Mouse (Mus musculus) intestine, embryonic 14.5 days (tissue): ENCODE measurements at regions not wholly inside any gene's neighbourhood (a gene's known extent, or its start where the extent isn't known, plus 50 kb on each side); places are given as distances from the start of the nearest gene placed in this dataset.

Source experiments
- ATAC-seq: fragments of 200-750 bp; cut with Nextera tagmentation; replicated peaks from 2 replicates; pipeline ENCODE4 v1.8.0; 2017; ENCODE audit warnings: low read depth, moderate number of reproducible peaks, moderate TSS enrichment, moderate library complexity; ENCODE audit not compliant: low FRiP score, low TSS enrichment
- DNase-seq: peaks from one replicate; pipeline ENCODE4 v3.0.0-alpha.2; 2018; ENCODE audit warnings: low spot score
- H3K27ac ChIP-seq: fragments of 300-500 bp; sonication (generic); 2 replicates; pipeline ENCODE4 v1.5.1; 2014; ENCODE audit warnings: low read depth, mild to moderate bottlenecking, control low read depth
- H3K27me3 ChIP-seq: fragments of 300-500 bp; sonication (generic); replicated peaks from 2 replicates; pipeline ENCODE4 v1.6.1; 2014; ENCODE audit warnings: low read length, control low read depth; ENCODE audit not compliant: control insufficient read depth, insufficient read depth
- H3K36me3 ChIP-seq: fragments of 300-500 bp; sonication (generic); 2 replicates; pipeline ENCODE4 v1.6.1; 2014; ENCODE audit warnings: low read length, control low read depth; ENCODE audit not compliant: control insufficient read depth, insufficient read depth
- H3K4me1 ChIP-seq: fragments of 300-500 bp; sonication (generic); replicated peaks from 2 replicates; pipeline ENCODE4 v1.6.1; 2014; ENCODE audit warnings: low read length, control low read depth, mixed read lengths; ENCODE audit not compliant: control insufficient read depth, insufficient read depth
- H3K4me2 ChIP-seq: fragments of 300-500 bp; sonication (generic); 2 replicates; pipeline ENCODE4 v1.6.1; 2014; ENCODE audit warnings: low read length
- H3K4me3 ChIP-seq: fragments of 300-500 bp; sonication (generic); 2 replicates; pipeline ENCODE4 v1.5.1; 2014; ENCODE audit warnings: low read depth, low read length, control low read depth, mixed read lengths
- H3K9ac ChIP-seq: fragments of 300-500 bp; sonication (generic); 2 replicates; pipeline ENCODE4 v1.6.1; 2014; ENCODE audit warnings: mild to moderate bottlenecking, low read length
- H3K9me3 ChIP-seq: fragments of 300-500 bp; sonication (generic); 2 replicates; pipeline ENCODE4 v1.6.1; 2016; ENCODE audit warnings: low read length, control low read depth; ENCODE audit not compliant: control insufficient read depth
- WGBS: fragments of 180-500 bp; shearing (Covaris S2); extraction: QIAGEN DNeasy Blood & Tissue Kit; methylation state at CpG from one replicate; pipeline ENCODE4 v1.1.7; 2014; 5-methylcytosine and 5-hydroxymethylcytosine counted together

DNA sequence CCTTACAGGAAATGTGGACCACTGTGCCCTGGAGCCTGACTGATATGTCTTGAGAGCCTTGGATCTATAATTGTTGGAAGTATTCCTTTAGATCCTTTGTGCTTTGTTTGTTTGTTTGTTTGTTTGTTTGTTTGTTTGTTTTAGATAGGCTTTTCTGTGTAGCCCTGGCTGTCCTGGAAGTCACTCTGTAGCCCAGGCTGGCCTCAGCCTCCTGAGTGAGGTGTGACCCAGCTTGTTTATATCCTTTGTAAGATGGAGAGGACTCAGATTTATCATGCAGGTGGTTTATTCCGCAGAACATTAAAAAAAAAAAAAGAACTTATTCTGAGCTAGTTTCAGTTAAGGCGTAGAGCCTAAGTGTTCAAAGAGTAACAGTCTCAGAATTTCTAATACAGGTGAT lies 104.1 kb upstream of the Zfp648 start:
- Histone ChIP-seq H3K36me3 (no peaks in the 10 kb centered on the region), H3K4me3 (no peak overlapping the region), H3K27me3 (no peaks in the 10 kb centered on the region), H3K9ac (no peak overlapping the region), H3K4me2 (no peak overlapping the region), H3K27ac (no peak overlapping the region), H3K4me1 (no peaks in the 10 kb centered on the region), H3K9me3 (no peaks in the 10 kb centered on the region)
- ATAC-seq (no peak), DNase-seq (no peak)
- WGBS: 94% methylated on average over 2 of the region's 2 CpGs

DNA sequence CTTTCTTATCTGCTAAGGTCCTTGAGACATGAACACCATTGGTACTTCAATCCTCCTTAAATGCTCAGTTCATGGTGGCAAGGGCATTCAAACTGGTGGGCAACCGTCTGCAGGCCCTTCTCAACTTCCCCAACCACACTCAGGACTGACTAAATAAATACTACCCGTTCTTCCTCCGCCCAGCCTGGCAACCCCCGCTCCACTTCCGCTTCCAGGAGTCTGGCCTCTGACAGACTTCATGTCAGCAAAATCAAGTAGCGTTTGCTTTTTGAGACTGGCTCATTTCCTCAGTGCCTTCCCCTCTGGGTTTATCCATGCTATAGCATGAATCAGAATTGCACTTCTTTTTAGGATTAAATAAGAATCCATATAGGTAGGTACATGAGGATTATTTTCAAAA lies 103.3 kb upstream of the Zfp648 start:
- Histone ChIP-seq H3K9me3 (no peaks in the 10 kb centered on the region), H3K27ac (no peak overlapping the region), H3K4me1 (no peaks in the 10 kb centered on the region), H3K36me3 (no peaks in the 10 kb centered on the region), H3K27me3 (no peaks in the 10 kb centered on the region), H3K4me3 (no peak overlapping the region), H3K9ac (no peak overlapping the region), H3K4me2 (no peak overlapping the region)
- 29% methylated on average over 6 of the region's 6 CpGs for WGBS
- ATAC-seq (no peak), DNase-seq (peak; percentile 43)

DNA sequence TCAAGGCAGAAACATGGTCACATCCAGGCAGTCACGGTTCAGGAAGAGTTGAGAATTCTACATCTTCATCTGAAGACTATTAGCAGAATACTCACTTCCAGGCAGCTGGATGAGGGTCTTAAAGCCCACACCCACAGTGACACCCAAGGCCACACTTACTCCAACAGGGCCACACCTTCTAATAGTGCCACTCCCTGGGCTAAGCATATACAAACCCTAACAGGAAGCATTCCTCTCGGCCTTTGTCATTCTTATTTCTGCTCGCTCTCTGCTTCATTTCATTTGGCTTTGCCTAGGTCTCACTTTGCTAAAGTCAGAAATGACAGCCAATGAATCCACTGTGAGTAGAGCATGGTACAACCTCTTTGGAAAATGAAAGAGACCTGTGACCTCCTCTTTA lies 100.4 kb upstream of the Zfp648 start:
- DNase-seq: peak; percentile 9
- WGBS: 81% methylated on average over 3 of the region's 3 CpGs

DNA sequence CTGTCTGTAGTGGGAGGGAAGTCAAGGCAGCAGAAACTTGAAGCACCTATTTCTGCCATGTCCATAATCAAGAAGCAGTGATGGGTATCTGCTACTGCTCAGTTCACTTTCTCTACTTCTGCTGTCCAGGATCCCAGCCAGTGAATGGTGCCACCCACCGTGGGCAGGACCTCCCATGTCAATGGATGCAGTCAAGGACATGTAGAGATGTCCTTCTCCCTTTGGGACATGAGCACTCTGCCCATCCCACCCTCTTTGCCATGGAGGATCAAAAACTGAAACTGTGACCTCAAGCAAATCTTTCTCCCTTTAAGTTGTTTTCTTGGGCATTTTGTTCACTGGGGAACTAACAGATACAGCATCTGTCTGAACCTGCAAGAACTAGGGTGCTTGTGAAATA lies 99.6 kb upstream of the Zfp648 start:
- WGBS: 88% methylated on average over 1 of the region's 1 CpGs
- no peak for ATAC-seq

More for the DNA sequence above, 100.4 kb upstream of the Zfp648 start:
- Histone ChIP-seq H3K9ac (no peak overlapping the region), H3K27ac (no peak overlapping the region), H3K27me3 (no peaks in the 10 kb centered on the region), H3K4me3 (no peak overlapping the region), H3K4me1 (0 out of 2 replicates have a peak, but pooled peaks cover 2% of the 10 kb centered on the region), H3K4me2 (no peak overlapping the region), H3K36me3 (no peaks in the 10 kb centered on the region), H3K9me3 (no peaks in the 10 kb centered on the region)
- no peak for ATAC-seq

DNA sequence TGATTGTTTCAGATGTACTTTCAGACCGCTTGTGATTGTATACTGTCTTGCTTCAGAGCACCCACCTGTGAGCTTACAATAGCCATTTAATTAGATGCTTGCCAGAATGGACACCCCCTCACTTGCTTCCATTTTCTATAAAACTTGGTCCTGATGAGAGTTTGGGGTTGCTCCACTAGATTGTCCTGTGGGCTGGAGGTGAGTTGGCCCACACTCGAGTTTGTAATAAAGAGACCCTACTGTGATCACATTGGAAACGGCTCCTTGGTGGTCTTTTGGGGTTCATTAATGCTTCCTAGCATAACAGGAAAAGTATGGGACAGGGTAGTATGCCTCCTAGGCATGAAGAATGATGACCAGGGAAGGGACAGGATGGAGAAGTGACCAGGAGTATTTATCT lies 98.8 kb upstream of the Zfp648 start:
- 92% methylated on average over 3 of the region's 3 CpGs for WGBS
- H3K27ac ChIP-seq: no peak overlapping the region
- no peak overlapping the region for H3K4me3 ChIP-seq
- 0 out of 2 replicates have a peak, but pooled peaks cover 2% of the 10 kb centered on the region for H3K4me1 ChIP-seq
- no peak for DNase-seq
- no peaks in the 10 kb centered on the region for H3K36me3 ChIP-seq
- H3K4me2 ChIP-seq: no peak overlapping the region
- no peak overlapping the region for H3K9ac ChIP-seq
- no peak for ATAC-seq
- H3K9me3 ChIP-seq: no peaks in the 10 kb centered on the region
- no peaks in the 10 kb centered on the region for H3K27me3 ChIP-seq

More for the DNA sequence above, 99.6 kb upstream of the Zfp648 start:
- no peak overlapping the region for H3K4me2 ChIP-seq
- no peaks in the 10 kb centered on the region for H3K9me3 ChIP-seq
- H3K4me1 ChIP-seq: 0 out of 2 replicates have a peak, but pooled peaks cover 2% of the 10 kb centered on the region
- no peaks in the 10 kb centered on the region for H3K36me3 ChIP-seq
- no peak overlapping the region for H3K27ac ChIP-seq
- no peak overlapping the region for H3K9ac ChIP-seq
- no peaks in the 10 kb centered on the region for H3K27me3 ChIP-seq
- DNase-seq: no peak
- no peak overlapping the region for H3K4me3 ChIP-seq

DNA sequence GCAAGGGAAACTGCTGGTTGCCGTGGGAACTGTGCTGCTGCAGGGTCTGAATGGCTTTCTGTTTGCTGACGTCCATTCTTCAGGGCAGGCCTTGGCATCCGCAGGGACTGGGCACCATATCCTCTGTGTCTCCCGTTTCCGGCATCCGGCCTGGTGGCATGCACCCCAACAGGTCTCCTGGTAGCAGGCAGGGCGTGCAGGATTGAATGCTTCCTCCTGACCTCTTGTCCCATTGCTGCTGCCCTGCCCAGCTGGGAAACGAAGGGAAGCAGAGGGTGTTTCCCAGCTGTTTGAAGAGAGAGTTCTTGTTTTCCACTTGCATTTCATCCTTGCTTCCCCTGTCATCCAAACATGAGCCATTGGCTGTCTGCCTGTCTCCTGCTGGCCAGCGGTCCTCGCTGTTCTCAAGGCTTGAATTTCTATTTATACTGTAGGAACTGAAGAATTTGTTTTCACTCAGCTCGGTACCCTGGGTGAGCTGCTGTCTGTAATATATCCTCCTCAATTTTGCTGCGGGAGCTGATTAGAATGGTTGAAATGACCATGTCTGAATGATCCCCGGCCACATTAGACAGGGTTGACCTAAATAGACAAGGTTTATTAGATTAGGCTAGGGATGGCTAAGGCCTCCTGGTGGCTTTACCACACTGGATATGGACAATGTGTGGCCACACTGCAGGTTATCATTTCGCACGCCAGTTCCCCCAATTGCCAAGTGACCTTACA lies 98.0 kb upstream of the Zfp648 start:
- no peak for DNase-seq
- ATAC-seq: no peak
- Histone ChIP-seq H3K27ac (no peak overlapping the region; the same call in 1 of the 2 replicates), H3K4me3 (no peak overlapping the region), H3K4me2 (peak overlapping the region; percentile 2; the same call in 1 of the 2 replicates), H3K9me3 (no peaks in the 10 kb centered on the region), H3K9ac (no peak overlapping the region), H3K27me3 (no peaks in the 10 kb centered on the region), H3K4me1 (0 out of 2 replicates have a peak, but pooled peaks cover 2% of the 10 kb centered on the region), H3K36me3 (no peaks in the 10 kb centered on the region)
- WGBS: 51% methylated on average over 15 of the region's 15 CpGs

DNA sequence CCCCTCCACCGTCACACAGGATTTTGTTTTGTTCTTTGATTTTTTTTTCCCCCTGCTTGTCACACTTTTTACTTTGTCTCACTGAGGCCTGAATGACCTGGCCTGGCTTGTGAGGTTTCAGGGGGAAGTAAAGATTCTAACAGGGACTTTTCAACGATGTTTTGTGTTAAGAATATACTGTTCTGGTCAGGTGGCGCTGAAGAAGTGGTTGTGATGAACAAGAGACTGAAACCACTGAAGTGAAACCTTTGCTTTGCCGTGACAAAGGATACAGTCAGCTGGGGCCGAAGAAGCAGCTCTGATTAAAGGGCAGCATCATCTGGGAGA lies 97.4 kb upstream of the Zfp648 start:
- 84% methylated on average over 5 of the region's 5 CpGs for WGBS

DNA sequence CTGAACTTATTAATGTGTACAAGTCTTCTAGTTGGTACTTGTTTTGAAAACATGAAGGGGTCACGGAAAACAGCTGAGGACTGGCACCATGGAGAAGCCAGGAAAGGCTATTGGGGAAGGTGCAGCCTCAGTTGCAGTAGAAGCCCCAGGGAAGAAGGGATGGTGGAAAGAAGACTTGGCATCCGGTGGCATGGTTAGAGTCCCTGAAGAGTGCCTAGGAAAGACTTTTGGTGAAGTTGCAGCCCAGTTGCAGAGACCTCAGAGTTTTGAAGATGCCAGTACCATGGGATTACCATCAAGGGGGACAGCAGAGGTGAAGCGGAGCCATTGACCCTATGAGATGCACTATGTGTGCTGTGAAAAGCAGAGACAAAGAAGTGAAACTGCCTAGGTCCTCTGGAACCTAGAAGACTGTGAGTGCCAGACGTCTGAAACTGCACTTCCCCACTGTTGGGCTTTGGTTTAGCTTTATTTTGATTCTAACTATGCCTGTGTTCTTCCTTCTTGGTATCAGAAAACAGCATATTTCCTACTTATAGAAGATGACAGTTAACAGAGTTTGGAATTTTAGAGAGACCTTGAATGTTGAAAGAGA lies 96.9 kb upstream of the Zfp648 start:
- WGBS: 85% methylated on average over 4 of the region's 4 CpGs
- no peak overlapping the region for H3K27ac ChIP-seq

More for the DNA sequence above, 97.4 kb upstream of the Zfp648 start:
- no peak for DNase-seq
- H3K9ac ChIP-seq: no peak overlapping the region
- ATAC-seq: no peak
- H3K4me2 ChIP-seq: no peak overlapping the region
- no peaks in the 10 kb centered on the region for H3K9me3 ChIP-seq
- 0 out of 2 replicates have a peak, but pooled peaks cover 2% of the 10 kb centered on the region for H3K4me1 ChIP-seq
- no peaks in the 10 kb centered on the region for H3K36me3 ChIP-seq
- no peaks in the 10 kb centered on the region for H3K27me3 ChIP-seq
- no peak overlapping the region for H3K4me3 ChIP-seq
- no peak overlapping the region for H3K27ac ChIP-seq

DNA sequence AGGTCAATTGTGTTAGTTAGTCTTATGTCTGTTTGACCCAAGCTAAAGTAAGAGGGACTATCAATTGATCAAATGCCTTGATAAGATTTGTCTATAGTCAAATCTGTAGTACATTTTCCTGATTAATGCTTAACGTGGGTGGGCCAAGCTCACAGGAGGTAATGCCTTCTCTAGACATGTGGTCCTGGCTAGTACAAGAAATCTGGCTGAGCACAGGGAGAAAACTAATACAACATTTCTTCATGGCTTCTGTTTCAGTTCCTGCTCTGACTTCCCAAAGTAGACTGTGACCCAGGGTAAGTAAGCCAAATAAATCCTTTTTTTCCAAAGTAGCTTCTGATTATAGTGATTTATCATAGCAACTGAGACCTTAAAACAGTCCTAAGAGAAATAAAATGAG lies 96.2 kb upstream of the Zfp648 start:
- H3K9me3 ChIP-seq: no peaks in the 10 kb centered on the region
- H3K36me3 ChIP-seq: no peaks in the 10 kb centered on the region
- H3K4me1 ChIP-seq: 0 out of 2 replicates have a peak, but pooled peaks cover 2% of the 10 kb centered on the region
- no peak overlapping the region for H3K4me2 ChIP-seq
- DNase-seq: no peak
- ATAC-seq: no peak
- no peak overlapping the region for H3K27ac ChIP-seq
- 54% methylated on average over 1 of the region's 1 CpGs for WGBS
- no peaks in the 10 kb centered on the region for H3K27me3 ChIP-seq
- H3K9ac ChIP-seq: no peak overlapping the region
- no peak overlapping the region for H3K4me3 ChIP-seq

More for the DNA sequence above, 96.9 kb upstream of the Zfp648 start:
- Histone ChIP-seq H3K9me3 (no peaks in the 10 kb centered on the region), H3K36me3 (no peaks in the 10 kb centered on the region), H3K27me3 (no peaks in the 10 kb centered on the region), H3K9ac (no peak overlapping the region), H3K4me2 (no peak overlapping the region), H3K4me1 (0 out of 2 replicates have a peak, but pooled peaks cover 2% of the 10 kb centered on the region), H3K4me3 (no peak overlapping the region)
- no peak for ATAC-seq
- peak; percentile 39 for DNase-seq
